ENCODE assay signal across 8 mouse cellular contexts in the genomic region with DNA sequence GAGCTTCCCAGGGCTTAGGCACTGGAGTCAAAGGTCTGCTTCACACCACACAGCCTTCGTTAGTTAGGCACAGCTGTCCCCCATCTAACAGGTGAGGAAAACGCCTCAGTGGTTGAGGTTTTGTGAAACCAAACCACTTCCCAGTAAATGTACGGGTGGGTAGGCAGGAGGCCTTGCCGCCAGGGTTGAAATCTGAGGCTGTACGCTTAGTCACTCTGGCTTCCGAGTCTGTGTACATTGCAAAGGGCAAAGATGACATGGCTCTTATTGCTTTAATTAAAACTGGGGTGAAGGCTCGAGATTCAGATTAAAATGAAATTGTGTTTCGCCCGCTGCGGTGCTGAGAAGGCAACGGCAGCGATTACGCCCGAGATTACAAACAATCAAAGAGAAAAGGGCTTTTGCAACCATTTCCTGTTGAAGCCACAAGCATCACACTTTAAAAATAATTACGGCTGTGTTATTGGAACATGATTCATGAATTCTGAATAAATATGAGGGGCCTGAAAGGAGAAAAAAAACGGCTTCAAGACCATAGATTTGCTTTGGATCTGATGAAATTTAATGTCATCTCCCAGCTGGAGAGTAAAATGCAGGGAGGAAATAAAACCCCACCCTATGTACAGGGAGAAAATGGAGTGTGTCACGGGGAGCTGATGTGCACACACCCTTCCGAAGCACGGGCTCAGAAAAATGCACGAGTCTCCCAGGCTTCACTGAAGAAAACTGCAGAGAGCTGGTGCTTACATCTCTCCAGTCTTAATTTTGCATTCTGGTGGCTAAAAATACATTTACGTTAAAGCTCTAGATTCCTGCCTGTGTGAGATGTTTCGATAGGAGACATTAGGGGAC. TPM values are rescaled to one million over a fixed set of nuclear protein-coding genes. Genes with fewer than 3 reads are reported as not detected.
DNase-seq lines count a peak whose midpoint lies in the region; ATAC-seq lines count a peak whose summit lies in the region.
"Had no signal": no experiment of that assay in that cellular context is flagged by ENCODE, and none has a peak within 500 bp of the region (broad histone marks: within the 10 kb centered on the region; RNA-seq: fewer than 3 reads in every experiment).

No protein-coding gene starts in this region.

- no peaks in the 10 kb centered on the region for H3K36me3 ChIP-seq in forebrain, embryonic 14.5 days (ENCODE audit: control insufficient read depth, insufficient read depth, low read length)
- no peaks in the 10 kb centered on the region for H3K36me3 ChIP-seq in midbrain, embryonic 12.5 days

- WGBS in forebrain, embryonic 14.5 days: 71% methylated on average over 22 of the region's 22 CpGs
- WGBS in midbrain, embryonic 12.5 days: 69% methylated on average over 22 of the region's 22 CpGs

- no peak overlapping the region for H3K4me3 ChIP-seq in forebrain, embryonic 14.5 days (ENCODE audit: low read depth, low read length)
- no peak overlapping the region for H3K4me3 ChIP-seq in midbrain, embryonic 12.5 days
- H3K4me3 ChIP-seq: megakaryocyte, embryonic 14.5 days had no signal

- peak; percentile 46 to 64 for DNase-seq in right cerebral cortex, postnatal 10 days (ENCODE audit: low spot score in 2 of 2)
- DNase-seq in right cerebral cortex, postnatal 14 days: no peak
- DNase-seq in forebrain, embryonic 14.5 days (ENCODE audit: low spot score): peak; percentile 21
- DNase-seq in thymus, postnatal 36 days: peak; percentile 62 to 70
- no peak for DNase-seq in ovary, postnatal 36 days (ENCODE audit: low spot score)
- no peak for DNase-seq in ovary, adult 18-20 months (ENCODE audit: low spot score)

- H3K27me3 ChIP-seq in forebrain, embryonic 14.5 days (replicated peaks; ENCODE audit: control insufficient read depth, insufficient read depth, low read length): no peaks in the 10 kb centered on the region
- H3K27me3 ChIP-seq in midbrain, embryonic 12.5 days: no peaks in the 10 kb centered on the region

- peak overlapping the region; percentile 55 for H3K27ac ChIP-seq in forebrain, embryonic 14.5 days (ENCODE audit: low read depth, low read length)
- H3K27ac ChIP-seq in midbrain, embryonic 12.5 days (replicated peaks): peak overlapping the region; percentile 75

- no peak for ATAC-seq in forebrain, embryonic 14.5 days
- 0 out of 2 replicates have a peak, but pooled peaks have one; percentile 23 for ATAC-seq in midbrain, embryonic 12.5 days (ENCODE audit: low FRiP score, low read depth)

- no peaks in the 10 kb centered on the region for H3K9me3 ChIP-seq in forebrain, embryonic 14.5 days (replicated peaks; ENCODE audit: control insufficient read depth, low read length)
- no peaks in the 10 kb centered on the region for H3K9me3 ChIP-seq in midbrain, embryonic 12.5 days

- peak overlapping the region; percentile 29; the same call in 1 of the 2 replicates for H3K9ac ChIP-seq in forebrain, embryonic 14.5 days (ENCODE audit: low read length)
- H3K9ac ChIP-seq in midbrain, embryonic 12.5 days (replicated peaks): no peak overlapping the region

- peaks cover 11% of the 10 kb centered on the region for H3K4me1 ChIP-seq in forebrain, embryonic 14.5 days (ENCODE audit: control insufficient read depth, insufficient read depth, low read length)
- peaks cover 18% of the 10 kb centered on the region for H3K4me1 ChIP-seq in midbrain, embryonic 12.5 days

- H3K4me2 ChIP-seq in forebrain, embryonic 14.5 days (ENCODE audit: low read length): no peak overlapping the region
- no peak overlapping the region for H3K4me2 ChIP-seq in midbrain, embryonic 12.5 days (replicated peaks)

RNA-seq across cellular contexts. Expression of a gene that starts 50.5 kb away (rescaled TPM):
- 16.5 and 19.2 TPM in 2 replicates for polyA plus RNA-seq in forebrain, embryonic 14.5 days (2014; fragmentation: Nextera tagmentation; extraction: Ambion mirVana)
- polyA plus RNA-seq in midbrain, embryonic 12.5 days (2016; fragmentation: Nextera tagmentation; extraction: Ambion mirVana): 38.1 and 39.4 TPM in 2 replicates

Comparison
In these comparisons a context has a peak if more than half of its experiments do, and no peak if none do; other contexts are left out.
1. DNase-seq: peak in right cerebral cortex, postnatal 10 days (2 of 2), forebrain, embryonic 14.5 days (single experiment) and thymus, postnatal 36 days (2 of 2); none in right cerebral cortex, postnatal 14 days (single experiment), ovary, postnatal 36 days (single experiment) and ovary, adult 18-20 months (single experiment).